Mouse (Mus musculus): Measurements from ENCODE around the gene Ap1m2.

The Ap1m2 gene

DNA sequence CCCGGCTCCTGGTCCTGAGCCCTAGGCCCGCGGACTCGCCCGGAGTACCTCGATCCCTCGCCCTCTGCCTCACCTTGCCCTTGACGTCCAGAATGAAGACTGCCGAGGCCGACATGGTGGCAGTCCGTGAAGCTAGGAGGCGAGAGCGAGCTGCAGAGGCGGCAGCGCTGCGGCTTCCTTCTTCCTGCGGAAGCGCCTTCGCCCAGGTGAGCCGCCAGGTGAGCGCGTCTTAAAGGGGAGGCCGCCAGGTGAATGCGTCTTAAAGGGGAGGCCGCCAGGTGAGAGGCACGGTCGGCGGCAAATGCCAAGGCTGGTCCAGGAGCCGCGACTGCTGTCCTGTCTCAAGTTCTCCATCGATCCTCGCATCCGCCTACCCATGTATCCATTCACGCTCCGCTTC is at the start of gene Ap1m2:
Ap1m2 (minus strand) TSS at position 204 of the 400 bp plus-strand sequence.
- no peak for DNase-seq

DNA sequence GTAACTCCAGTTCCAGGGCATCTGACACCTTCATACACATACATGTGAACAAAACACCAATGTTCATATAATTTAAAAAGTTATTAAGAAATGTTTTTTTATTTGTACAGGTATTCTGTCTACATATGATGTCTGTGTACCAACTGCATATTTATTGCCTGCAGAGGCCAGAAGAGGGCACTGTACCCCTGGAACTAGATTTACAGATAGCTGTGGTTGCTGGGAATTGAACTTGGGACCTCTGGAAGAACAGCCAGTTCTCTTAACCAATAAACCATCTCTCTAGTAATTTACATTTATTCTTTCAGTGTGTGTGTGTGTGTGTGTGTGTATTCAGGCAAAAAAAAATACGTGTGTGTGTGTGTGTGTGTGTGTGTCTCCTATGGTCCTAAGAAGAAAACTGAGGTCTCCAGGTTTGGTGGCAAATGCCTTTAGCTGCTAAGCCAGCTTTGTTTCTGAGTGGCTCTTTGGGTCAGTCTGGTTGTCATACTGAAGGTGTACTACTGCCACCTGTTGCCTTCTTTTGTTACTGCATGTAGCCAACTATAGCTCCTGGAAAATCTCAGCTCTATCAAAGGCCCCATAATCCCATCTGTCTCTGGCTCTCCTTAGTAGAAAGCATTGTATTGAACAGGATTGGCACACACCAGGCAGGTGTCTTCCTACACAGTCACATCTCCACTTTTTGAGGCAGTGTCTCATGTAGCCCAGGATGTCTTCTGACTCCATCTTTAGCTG is 45.0 kb upstream of the Ap1m2 start:
- peak; percentile 59 to 85 for DNase-seq

DNA sequence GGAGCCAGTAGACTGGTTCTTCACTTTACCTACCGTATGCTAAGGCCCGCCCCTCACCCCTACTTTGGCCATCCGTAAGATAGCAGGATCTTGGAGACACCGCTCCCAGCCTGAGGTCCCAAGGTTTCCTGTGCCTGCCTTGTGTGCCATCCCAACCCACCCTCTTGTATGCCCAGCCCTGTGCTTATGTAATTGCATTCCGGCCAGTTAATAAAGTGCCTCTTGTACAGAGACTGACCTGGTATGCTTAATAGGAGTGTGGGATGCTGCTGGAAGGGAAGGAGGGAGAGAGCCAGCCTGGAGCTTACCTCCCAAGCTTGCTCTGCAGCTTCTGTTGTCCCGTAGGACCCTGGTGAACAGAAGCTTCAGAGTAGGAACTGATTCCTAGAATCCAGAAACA is 42.7 kb upstream of the Ap1m2 start:
- DNase-seq, result no peak

DNA sequence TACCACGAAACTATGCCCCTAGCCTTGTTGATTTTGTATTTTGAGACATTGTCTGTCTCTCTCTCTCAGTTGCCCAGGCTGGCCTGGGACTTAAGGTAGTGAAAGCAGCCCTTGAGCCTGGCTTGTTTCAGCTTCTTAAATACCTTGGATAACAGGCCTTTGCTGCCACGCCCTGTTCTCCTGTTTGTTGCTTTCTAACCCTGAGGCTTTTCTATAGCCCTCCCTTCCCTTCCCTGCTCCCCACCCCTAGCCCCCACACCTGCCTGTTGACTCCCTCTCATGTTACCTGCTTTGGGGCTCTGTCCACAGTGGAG is 41.2 kb upstream of the Ap1m2 start:
- DNase-seq, result no peak

DNA sequence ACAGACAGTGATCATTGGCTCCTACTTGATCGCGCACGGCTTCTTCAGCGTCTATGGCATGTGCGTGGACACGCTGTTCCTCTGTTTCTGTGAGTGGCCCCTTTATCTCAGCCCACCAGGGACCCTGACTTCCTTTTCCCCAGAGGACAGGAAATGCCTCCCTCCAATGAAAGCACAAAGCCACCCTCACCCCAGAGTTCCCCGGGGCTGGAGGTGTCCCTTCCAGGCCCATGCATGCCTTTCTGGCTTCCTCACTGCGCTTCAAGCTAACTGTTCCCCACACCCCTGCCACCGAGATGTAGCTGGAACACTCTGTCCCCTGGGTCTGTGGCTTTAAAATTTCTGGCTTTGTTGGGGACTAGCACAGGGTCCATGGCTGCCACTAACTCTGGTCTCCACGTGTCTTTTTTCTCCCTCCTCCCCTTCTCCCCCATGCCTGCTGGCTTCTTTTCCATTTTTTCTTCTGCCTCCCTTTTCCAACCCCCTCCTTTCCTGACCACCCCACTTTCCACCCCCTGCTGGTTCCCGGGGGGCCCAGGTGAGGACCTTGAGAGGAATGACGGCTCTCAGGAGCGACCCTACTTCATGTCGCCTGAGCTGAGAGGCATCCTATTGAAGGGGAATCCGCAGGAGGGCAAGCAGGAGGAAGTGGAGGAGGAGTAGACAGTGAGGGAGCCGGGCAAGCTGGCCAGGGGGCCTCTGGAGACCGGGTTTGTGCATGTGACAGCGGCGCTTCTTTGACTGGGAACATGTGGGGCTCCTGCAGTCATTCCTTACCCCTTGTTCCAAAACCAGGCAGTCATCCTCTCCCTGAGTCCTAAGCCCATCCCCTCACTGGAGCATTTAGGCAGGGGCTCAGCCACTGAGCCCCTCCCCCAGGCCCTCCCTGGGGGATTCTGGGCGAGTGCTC is 40.6 kb upstream of the Ap1m2 start:
- no peak for DNase-seq

DNA sequence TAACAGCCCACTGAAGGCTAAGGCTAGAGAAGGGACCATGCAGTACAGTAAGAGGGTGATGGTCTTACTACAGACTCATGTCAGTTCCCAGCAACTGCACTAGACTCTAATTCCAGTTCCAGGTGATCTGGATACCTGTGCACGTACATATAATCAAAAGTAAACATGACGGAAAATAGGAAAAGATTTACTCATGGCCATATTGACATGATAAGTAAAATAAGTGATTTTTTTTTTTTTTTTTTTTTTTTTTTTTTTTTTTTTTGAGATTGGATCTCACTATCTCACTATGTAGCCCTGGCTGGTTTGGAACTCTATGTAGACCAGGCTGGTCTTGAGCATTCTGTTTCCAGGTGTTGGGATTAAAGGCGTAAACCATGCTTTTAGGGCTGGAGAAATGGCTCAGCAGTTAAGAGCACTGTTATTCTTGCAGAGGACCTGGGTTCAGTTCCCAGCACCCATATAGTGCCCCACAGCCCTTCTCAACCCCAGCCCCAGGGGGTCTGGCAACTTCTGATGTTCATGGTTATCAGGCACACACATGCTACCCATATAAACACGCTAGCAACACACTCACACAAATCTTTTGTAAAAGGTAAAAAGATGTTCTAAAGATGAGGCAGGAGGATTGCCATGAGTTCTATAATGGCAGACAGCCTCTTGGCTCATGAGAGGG is 39.7 kb upstream of the Ap1m2 start:
- DNase-seq, result no peak

DNA sequence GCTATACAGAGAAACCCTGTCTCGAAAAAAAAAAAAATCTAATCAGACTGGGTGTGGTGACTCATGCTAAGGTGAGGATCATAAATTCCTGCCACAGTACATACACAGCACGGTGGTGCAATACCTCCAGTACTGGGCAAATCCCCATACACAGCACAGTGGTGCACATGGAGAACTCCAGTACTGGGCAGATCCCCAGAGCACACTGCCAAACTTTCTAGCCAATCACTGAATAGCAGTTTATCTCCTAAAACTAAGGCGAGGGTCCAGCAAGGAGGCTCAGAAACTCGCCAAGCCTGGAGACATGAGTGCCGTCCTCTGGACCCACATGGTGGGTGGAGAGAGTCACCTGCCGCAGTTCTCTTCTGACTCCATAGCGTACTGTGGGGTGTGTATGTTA is 39.0 kb upstream of the Ap1m2 start:
- DNase-seq, result no peak

DNA sequence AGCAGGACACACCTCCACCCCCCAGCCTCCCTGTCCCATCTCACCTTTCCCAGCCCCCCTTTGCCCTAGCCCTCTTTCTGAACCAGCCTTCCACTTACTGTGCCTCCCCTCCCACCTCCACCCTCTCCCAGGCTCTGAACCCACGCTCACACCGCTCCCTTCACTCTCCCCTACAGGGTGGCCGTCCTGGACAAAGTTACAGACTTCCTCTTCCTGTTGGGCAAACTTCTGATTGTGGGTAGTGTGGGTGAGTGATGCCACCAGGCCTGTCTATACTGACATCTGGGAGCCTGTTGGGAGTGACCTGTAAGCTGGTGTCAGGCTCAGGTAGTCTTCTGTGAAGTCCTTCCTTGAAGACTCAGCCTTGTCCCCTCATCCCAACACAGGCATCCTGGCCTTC is 36.0 kb upstream of the Ap1m2 start:
- no peak for DNase-seq

DNA sequence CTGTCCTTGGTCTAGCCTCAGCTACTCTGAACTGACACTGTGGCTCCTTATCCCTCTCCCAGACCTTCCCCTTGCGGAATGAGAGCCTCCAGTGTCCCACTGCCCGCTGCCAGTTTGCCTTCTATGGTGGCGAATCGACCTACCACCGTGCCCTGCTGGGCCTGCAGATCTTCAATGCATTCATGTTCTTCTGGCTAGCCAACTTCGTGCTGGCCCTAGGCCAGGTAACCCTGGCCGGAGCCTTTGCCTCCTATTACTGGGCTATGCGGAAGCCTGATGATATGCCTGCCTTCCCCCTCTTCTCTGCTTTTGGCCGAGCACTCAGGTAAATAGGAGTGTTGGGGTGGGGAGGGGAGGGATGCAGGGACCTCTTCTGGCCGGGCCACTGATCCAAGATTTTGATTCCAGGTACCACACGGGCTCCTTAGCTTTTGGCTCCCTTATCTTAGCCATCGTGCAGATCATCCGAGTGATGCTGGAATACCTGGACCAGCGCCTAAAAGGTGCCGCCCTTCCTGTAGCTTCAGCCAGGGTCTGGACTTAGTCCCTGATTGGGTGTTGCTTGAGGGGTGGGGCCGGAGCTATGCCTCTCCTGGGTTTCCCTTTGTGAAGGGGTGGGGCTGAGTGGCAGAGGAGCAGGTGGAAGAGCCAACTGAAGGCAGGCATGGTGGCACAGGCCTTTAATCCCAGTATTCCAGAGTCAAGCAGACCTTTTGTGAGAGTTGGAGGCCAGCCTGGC is 34.7 kb upstream of the Ap1m2 start:
- DNase-seq, result peak; percentile 67 to 72

DNA sequence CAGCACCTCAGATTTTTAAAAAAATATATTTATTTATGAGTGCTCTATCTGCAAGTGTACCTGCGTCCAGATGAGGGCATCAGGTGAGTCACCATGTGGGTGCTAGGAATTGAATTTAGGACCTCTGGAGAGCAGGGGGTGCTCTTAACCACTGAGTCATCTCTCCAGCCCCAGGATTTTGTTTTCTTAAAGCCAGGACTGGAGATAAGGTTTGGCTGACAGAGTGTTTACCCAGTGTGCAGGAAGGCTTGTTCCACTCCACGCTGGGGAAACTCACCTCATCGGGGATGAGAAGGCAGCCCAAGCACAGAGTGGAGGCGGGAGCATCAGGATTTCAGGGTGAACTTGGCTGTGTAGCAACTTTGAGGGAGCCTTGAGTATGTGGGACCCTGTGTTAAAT is 28.3 kb upstream of the Ap1m2 start:
- DNase-seq, result no peak

DNA sequence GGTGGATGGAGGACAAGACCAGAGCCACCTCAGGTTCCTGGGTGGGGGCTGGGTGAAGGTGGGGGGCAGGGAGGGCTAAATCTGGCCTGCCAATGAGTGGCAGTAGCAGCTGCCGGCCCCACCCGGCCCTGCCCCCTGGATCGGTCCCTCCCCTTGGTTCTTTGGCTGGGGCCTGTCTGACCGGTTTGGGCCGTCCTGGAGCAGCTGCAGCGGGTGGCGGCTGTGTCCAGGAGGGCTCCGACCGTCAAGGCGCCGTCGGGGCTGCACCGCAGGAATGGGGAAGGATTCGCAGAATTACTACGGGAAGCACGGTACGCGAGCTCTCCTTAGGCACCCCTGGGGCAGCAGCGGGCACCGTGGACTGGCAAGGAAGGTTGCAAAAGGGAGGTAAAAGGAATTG is 25.5 kb upstream of the Ap1m2 start:
- DNase-seq, result no peak

DNA sequence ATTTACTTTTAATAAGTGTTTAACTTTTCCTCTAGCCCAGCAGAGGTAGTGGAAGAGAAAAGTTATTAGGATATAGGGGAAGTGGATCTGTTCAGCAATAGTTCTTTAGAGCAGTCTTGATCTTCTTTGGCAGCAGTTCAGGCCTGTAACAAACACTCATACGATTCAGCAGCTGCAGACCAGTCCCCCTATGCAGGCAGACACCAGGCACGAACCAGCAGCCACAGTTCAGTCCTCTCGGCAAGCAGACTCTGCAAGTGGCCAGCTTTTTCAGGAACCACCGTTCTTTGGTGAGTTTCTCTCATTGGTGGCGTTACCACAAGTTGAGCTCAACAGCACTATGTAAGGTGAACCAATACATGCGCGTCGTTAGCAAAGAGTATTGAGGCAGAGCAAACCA is 24.4 kb upstream of the Ap1m2 start:
- DNase-seq, result no peak

DNA sequence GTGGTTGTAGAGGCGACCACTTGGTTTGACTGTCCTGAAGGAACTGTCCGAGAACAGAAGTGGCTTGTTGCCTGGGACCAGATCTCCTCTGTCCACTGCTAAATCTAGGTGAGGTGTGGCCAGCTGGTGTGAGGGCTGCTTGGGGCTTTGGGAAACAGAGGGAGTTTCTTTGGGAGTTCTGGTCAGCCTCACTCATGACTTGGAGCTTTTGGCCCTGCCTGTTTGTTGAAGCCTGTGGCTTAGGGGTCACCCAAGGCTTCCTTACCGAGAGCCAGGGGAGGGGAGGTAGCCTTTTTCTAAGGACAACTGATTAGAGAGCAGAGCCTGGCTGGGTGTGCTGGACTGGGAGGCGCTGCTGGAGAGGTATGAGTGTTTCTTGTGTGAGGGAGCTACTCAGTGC is 23.3 kb upstream of the Ap1m2 start:
- DNase-seq, result no peak

DNA sequence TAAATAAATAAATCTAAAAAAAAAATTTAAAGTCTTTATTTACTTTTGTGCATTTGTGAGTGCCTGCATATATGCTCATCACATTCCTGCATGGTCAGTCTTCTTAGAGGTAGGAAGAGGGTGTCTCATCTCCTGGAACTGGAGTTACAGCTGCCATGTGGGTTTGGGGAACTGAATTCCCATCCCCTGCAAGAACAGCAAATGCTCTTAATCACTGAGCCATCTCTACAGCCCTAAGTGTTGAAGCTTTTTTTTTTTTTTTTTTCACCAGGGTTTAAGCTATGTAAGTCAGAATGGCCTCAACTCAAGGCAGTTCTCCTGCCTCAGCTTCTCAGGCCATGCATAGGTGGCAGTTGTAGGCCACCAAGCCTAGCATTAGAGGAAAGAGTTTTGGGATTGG is 22.6 kb upstream of the Ap1m2 start:
- no peak for DNase-seq

DNA sequence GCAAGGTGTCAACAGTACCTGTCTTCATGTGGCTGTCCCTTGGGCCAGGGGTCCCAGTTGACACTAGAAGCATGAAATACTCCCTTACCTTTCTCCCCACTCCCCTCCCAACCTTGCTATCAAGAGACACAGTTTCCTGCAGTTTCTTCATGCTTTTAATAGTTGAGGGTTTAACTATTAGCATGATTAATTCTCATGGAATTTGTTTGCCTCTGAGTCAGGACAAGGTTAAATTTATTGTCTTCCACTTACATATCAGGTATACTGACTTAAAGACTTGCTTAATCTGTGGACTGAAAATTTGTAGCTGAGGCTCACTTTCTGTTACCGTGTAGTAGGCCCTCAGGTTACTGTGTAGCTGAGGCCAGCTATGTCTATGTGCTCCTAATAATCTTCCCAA is 21.4 kb upstream of the Ap1m2 start:
- no peak for DNase-seq

DNA sequence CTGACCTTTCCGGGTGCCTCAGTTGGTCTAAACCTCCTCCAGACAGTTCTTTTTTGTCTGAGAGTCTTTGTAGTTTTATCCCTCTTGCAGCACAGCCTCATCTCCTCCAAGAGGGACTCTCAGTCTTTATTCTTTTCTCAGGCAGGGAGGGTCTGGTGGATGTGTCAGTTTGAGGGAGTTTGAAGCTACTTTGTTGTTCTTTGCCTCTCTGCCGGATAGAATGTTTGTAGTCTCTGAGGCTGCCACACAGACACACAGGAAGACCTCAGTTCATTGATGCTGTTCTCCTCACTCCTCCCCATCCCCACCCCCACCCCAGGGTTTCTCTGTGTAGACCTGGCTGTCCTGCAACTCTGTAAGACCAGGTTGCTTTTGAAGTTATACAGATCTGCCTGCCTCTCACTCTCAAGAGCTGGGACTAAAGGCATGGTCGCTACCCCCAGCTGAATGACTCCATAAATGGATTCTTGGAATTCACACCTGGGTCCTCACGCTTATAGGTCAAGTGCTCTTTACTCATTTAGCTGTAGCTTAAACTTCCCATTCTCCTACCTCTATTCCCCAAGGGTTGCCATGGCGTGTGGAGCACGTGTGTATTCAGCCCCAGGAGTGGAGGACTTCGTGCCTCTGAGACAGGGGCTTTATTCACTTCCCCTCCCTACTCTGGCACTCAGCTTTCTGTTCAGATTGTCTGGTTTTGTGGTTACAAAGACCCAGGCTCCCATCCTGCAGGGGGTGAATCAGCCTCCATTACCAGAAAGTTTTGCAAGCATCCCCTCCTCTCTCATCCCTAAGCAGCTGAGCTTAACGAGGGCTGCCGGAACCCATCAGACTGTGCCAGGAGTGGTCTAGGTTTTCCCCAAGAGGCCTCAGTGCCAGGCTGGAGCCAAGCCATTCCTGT is 20.3 kb upstream of the Ap1m2 start:
- DNase-seq, result no peak

DNA sequence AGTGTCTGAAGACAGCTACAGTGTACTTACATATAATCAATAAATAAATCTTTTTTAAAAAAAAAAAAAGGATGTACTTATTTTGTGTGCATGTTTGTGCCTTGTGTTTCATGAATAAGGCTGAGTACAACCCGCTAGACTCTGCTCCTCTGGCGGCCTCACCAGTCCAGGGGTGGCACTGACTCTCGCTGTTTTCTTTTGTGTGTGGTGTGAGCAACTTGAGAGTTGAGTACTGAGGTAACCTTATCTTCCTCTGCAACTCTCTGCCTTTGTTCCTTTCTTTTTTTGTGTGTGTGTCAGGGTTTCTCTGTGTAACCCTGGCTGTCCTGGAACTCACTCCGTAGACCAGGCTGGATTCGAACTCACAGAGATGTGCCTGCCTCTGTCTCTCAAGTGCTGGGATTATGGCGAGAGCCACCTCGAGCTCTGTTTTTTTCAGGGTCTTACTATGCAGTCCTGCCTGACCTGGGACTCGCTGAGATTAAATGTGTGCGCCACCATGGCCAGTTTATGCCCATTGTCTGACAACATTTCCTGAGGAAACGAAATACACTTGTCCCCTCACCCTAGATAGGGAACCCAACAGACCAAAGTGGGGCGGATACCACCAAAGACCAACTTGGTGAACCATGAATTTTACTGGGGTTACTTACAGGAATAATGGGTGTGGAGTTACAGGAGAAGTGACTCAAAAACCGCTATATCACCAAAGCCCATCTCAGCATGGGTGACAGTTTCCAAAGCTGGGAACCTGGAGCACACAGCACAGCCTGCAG is 19.4 kb upstream of the Ap1m2 start:
- DNase-seq, result no peak

DNA sequence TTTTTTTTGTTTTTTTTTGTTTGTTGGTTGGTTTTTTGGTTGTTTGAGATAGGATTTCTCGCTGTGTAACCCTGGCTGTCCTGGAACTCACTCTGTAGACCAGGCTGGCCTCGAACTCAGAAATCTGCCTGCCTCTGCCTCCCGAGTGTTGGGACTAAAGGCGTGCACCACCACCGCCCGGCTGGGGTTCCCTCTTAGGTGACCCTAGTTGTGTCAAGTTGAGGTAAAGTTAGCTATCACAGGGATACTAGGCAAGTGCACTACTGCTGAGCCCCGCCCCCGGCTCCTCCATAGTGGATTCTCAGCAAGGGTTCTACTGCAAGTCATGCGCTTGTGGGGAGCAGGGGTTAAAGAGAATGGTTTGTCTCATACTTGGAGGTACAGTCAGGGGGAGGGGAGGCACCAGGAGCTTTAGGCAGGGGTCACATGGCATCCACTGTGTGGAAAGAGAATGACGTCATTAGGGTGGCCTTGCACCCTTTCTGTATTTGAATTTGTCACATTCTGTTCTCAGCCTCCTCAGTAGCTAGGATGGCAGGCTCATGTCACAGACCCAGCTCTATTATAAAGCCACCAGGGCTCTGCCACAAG is 17.7 kb upstream of the Ap1m2 start:
- DNase-seq, result no peak

DNA sequence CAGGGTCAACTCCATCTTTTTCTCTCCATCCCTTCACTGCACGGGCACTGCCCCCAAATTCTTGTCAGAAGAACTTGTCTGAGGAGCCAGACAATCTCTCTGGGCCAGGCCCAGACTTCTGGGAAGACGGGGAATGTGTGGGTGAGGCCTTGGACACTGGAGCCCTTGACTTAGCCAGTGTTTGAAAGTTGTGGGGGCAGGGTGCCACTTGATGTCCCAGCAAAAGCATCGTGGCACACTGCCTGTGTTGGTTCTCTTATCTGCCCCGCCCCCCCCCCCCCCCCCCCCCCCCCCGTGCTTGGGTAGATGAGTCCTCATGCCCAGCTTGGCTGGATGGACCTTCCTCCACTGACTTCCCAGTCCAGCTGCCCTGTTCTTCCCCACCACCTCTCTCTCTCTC is 16.9 kb upstream of the Ap1m2 start:
- no peak for DNase-seq

DNA sequence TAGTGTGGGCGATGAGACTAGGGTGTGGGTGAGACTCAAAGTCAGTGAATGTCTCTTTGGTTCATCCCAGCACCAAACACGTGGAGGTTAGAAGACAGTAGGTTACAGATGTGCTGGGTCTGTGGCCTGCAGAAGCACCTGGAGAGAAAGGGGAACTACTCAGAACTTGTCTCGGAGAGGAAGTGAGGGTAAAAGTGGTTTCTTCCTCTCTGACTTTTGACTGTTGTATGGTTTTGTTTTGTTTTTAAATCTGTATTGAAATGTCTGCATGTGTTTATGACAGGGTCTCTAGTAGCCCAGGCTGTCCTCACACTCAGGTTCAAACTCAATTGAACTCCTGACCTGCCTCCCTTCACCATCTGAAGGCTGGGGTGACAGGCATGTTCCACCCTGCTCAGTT is 15.9 kb upstream of the Ap1m2 start:
- no peak for DNase-seq

DNA sequence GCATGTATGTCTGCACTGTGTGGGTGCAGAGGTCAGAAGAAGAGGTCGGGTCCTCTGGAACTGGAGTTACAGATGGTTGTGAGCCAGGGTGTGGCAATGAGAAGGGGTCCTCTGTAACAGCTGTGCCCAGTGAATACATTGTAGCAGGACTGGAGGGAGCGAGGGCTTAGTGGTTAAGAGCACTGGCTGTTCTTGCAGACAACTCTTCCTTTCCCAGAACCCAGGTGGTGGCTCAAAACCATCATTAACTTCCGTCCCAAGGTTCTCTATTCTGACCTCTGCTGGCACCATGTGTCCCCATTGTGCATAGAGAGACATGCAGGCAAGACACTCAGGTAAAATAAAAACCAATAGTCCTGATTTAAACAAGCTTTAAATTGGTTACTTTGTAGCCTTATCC is 15.4 kb upstream of the Ap1m2 start:
- no peak for DNase-seq

All from cerebellum, postnatal 36 days (tissue).